Mouse (Mus musculus) heart, postnatal 0 days (tissue): ENCODE results near the gene Ramp2. TPM values are rescaled to one million over a fixed set of nuclear protein-coding genes. Genes with fewer than 3 reads are reported as not detected.
A peak's percentile ranks its signal among the peaks of the same experiment; 100 is the strongest.

Source experiments
- ATAC-seq: fragments of 200-750 bp; cut with Nextera tagmentation; 2 replicates; pipeline ENCODE4 v1.8.0; 2017; ENCODE audit warnings: low read depth, moderate number of reproducible peaks, moderate library complexity; ENCODE audit not compliant: insufficient read depth
- DNase-seq: peaks from one replicate; pipeline ENCODE4 v3.0.0-alpha.2; 2016; ENCODE audit warnings: low spot score
- H3K27ac ChIP-seq: fragments of 300-500 bp; sonication (generic); 2 replicates; pipeline ENCODE4 v1.5.1; 2014; ENCODE audit warnings: low read depth, mild to moderate bottlenecking
- H3K27me3 ChIP-seq: fragments of 300-500 bp; sonication (generic); 2 replicates; pipeline ENCODE4 v1.6.1; 2014; ENCODE audit warnings: low read length, mixed read lengths; ENCODE audit not compliant: control insufficient read depth, insufficient read depth
- H3K36me3 ChIP-seq: fragments of 300-500 bp; sonication (generic); replicated peaks from 2 replicates; pipeline ENCODE4 v1.6.1; 2014; ENCODE audit warnings: low read length, mixed read lengths; ENCODE audit not compliant: control insufficient read depth, insufficient read depth
- H3K4me1 ChIP-seq: fragments of 300-500 bp; sonication (generic); 2 replicates; pipeline ENCODE4 v1.6.1; 2014; ENCODE audit warnings: antibody characterized with exemption; ENCODE audit not compliant: control insufficient read depth, insufficient read depth
- H3K4me2 ChIP-seq: fragments of 300-500 bp; sonication (generic); 2 replicates; pipeline ENCODE4 v1.6.1; 2014; ENCODE audit warnings: low read depth, mild to moderate bottlenecking, low read length, moderate library complexity
- H3K4me3 ChIP-seq: fragments of 300-500 bp; sonication (generic); 2 replicates; pipeline ENCODE4 v1.5.1; 2014; ENCODE audit warnings: low read depth, low read length
- H3K9ac ChIP-seq: fragments of 300-500 bp; sonication (generic); replicated peaks from 2 replicates; pipeline ENCODE4 v1.6.1; 2014; ENCODE audit warnings: low read depth, low read length, mixed read lengths
- H3K9me3 ChIP-seq: fragments of 300-500 bp; sonication (generic); replicated peaks from 2 replicates; pipeline ENCODE4 v1.6.1; 2016; ENCODE audit warnings: low read length; ENCODE audit not compliant: control insufficient read depth
- CTCF ChIP-seq: IDR thresholded peaks from 2 replicates; pipeline ENCODE4 v1.5.1; 2016; ENCODE audit warnings: antibody characterized with exemption, control low read depth, low read depth
- EP300 ChIP-seq: IDR thresholded peaks from 2 replicates; pipeline ENCODE4 v1.6.1; 2016; ENCODE audit warnings: antibody characterized with exemption, low read depth
- WGBS: fragments of 180-500 bp; shearing (Covaris S2); extraction: QIAGEN DNeasy Blood & Tissue Kit; methylation state at CpG from one replicate; pipeline ENCODE4 v1.1.7; 2014; 5-methylcytosine and 5-hydroxymethylcytosine counted together
- polyA plus RNA-seq: library from polyadenylated mRNA; unstranded; fragments of >200 nt; fragmentation: Nextera tagmentation; extraction: Ambion mirVana; gene quantifications from 2 replicates; pipeline ENCODE4 v1.2.1, GENCODE M21; 2015
- total RNA-seq: library from RNA; depleted of rRNA; stranded (reverse); fragments of >200 nt; gene quantifications from 2 replicates; pipeline ENCODE4 v1.2.3, GENCODE M21; 2014; ENCODE audit warnings: low replicate concordance

Ramp2 gene
- total and polyA plus RNA-seq, 2 experiments from 2014 or later = 159 to 182 TPM

GRCm38 (mm10) chr11:101238071-101238647 lies 7.7 kb upstream of the Ramp2 start:
- Histone ChIP-seq H3K9ac (no peak overlapping the region), H3K4me2 (no peak overlapping the region; the same call in 1 of the 2 replicates), H3K9me3 (no peaks in the 10 kb centered on the region), H3K27ac (peak overlapping the region; percentile 81), H3K27me3 (no peaks in the 10 kb centered on the region), H3K36me3 (no peaks in the 10 kb centered on the region), H3K4me3 (no peak overlapping the region), H3K4me1 (0 out of 2 replicates have a peak, but pooled peaks cover 10% of the 10 kb centered on the region)
- DNase-seq (peak; percentile 40), ATAC-seq (peak; percentile 47)
- 37% methylated on average over 5 of the region's 5 CpGs for WGBS
- TF ChIP-seq CTCF (no peak), EP300 (no peak)

- Histone ChIP-seq H3K27ac (peak overlapping the region; percentile 88), H3K9me3 (no peaks in the 10 kb centered on the region), H3K36me3 (no peaks in the 10 kb centered on the region), H3K4me2 (peak overlapping the region; percentile 79), H3K27me3 (peaks cover 23% of the 10 kb centered on the region), H3K4me3 (no peak overlapping the region), H3K9ac (no peak overlapping the region), H3K4me1 (0 out of 2 replicates have a peak, but pooled peaks cover 8% of the 10 kb centered on the region)
- 41% methylated on average over 4 of the region's 4 CpGs for WGBS
- TF ChIP-seq EP300 = no peak
- no peak for TF ChIP-seq CTCF
- DNase-seq (no peak), ATAC-seq (no peak)
These were observed 757 bp upstream of the Ramp2 start for GRCm38 (mm10) chr11:101245071-101245470.

GRCm38 (mm10) chr11:101246702-101247012 lies 829 bp downstream of the Ramp2 start:
- no peak for TF ChIP-seq CTCF
- TF ChIP-seq EP300 = no peak

GRCm38 (mm10) chr11:101247521-101248030 lies 1.7 kb downstream of the Ramp2 start:
- peaks cover 11% of the 10 kb centered on the region; the same call in 1 of the 2 replicates for H3K4me1 ChIP-seq
- H3K27ac ChIP-seq = peak overlapping the region; percentile 88
- H3K27me3 ChIP-seq = peaks cover 23% of the 10 kb centered on the region
- H3K9me3 ChIP-seq = no peaks in the 10 kb centered on the region
- peak overlapping the region; percentile 70 for H3K9ac ChIP-seq
- no peak for TF ChIP-seq EP300
- no peak for TF ChIP-seq CTCF
- peak overlapping the region; percentile 79 for H3K4me2 ChIP-seq
- 70% methylated on average over 6 of the region's 6 CpGs for WGBS
- H3K4me3 ChIP-seq = peak overlapping the region; percentile 62
- DNase-seq = no peak
- ATAC-seq = no peak
- no peaks in the 10 kb centered on the region for H3K36me3 ChIP-seq

More at GRCm38 (mm10) chr11:101246702-101247012, 829 bp downstream of the Ramp2 start:
- ATAC-seq (peak; percentile 45), DNase-seq (no peak)
- Histone ChIP-seq H3K9ac (peak overlapping the region; percentile 70), H3K4me2 (peak overlapping the region; percentile 79), H3K27ac (peak overlapping the region; percentile 88), H3K4me3 (peak overlapping the region; percentile 62), H3K27me3 (peaks cover 23% of the 10 kb centered on the region), H3K36me3 (no peaks in the 10 kb centered on the region), H3K4me1 (0 out of 2 replicates have a peak, but pooled peaks cover 8% of the 10 kb centered on the region), H3K9me3 (no peaks in the 10 kb centered on the region)
- WGBS = 13% methylated on average over 7 of the region's 7 CpGs

- 26% methylated on average over 14 of the region's 14 CpGs for WGBS
These were observed 2.6 kb downstream of the Ramp2 start for GRCm38 (mm10) chr11:101248258-101248994.

More at GRCm38 (mm10) chr11:101248258-101248994, 2.6 kb downstream of the Ramp2 start:
- Histone ChIP-seq H3K9ac (no peak overlapping the region), H3K4me1 (peaks cover 15% of the 10 kb centered on the region; the same call in 1 of the 2 replicates), H3K4me3 (peak overlapping the region; percentile 62), H3K4me2 (peak overlapping the region; percentile 79), H3K27me3 (peaks cover 23% of the 10 kb centered on the region), H3K36me3 (no peaks in the 10 kb centered on the region), H3K9me3 (no peaks in the 10 kb centered on the region), H3K27ac (peak overlapping the region; percentile 88)
- DNase-seq (peak; percentile 72), ATAC-seq (peak; percentile 48)
- TF ChIP-seq CTCF = peak; percentile 71
- peak; percentile 95 for TF ChIP-seq EP300
